Mouse (Mus musculus) heart, embryonic 15.5 days (tissue): ENCODE data around the gene Ogfod1. TPM values are rescaled to one million over a fixed set of nuclear protein-coding genes. Genes with fewer than 3 reads are reported as not detected.

ENCODE experiments used
- ATAC-seq: fragments of 200-750 bp; cut with Nextera tagmentation; replicated peaks from 2 replicates; pipeline ENCODE4 v1.8.0; 2017; ENCODE audit warnings: low read depth, moderate TSS enrichment; ENCODE audit not compliant: insufficient number of reproducible peaks, insufficient read depth, low FRiP score
- H3K27ac ChIP-seq: fragments of 300-500 bp; sonication (generic); 2 replicates; pipeline ENCODE4 v1.5.1; 2015; ENCODE audit warnings: mild to moderate bottlenecking, inconsistent platforms
- H3K27me3 ChIP-seq: fragments of 300-500 bp; sonication (generic); 2 replicates; pipeline ENCODE4 v1.6.1; 2015; ENCODE audit warnings: inconsistent platforms
- H3K36me3 ChIP-seq: fragments of 300-500 bp; sonication (generic); 2 replicates; pipeline ENCODE4 v1.6.1; 2015; ENCODE audit warnings: mild to moderate bottlenecking, inconsistent platforms
- H3K4me1 ChIP-seq: fragments of 300-500 bp; sonication (generic); replicated peaks from 2 replicates; pipeline ENCODE4 v1.6.1; 2015; ENCODE audit warnings: inconsistent platforms
- H3K4me2 ChIP-seq: fragments of 300-500 bp; sonication (generic); 2 replicates; pipeline ENCODE4 v1.6.1; 2015; ENCODE audit warnings: inconsistent platforms, mild to moderate bottlenecking, moderate library complexity
- H3K4me3 ChIP-seq: fragments of 300-500 bp; sonication (generic); 2 replicates; pipeline ENCODE4 v1.5.1; 2015; ENCODE audit warnings: mild to moderate bottlenecking, inconsistent platforms
- H3K9ac ChIP-seq: fragments of 300-500 bp; sonication (generic); 2 replicates; pipeline ENCODE4 v1.6.1; 2015; ENCODE audit warnings: mild to moderate bottlenecking, inconsistent platforms
- H3K9me3 ChIP-seq: fragments of 300-500 bp; sonication (generic); replicated peaks from 2 replicates; pipeline ENCODE4 v1.6.1; 2016; ENCODE audit warnings: inconsistent platforms
- WGBS: fragments of 180-500 bp; shearing (Covaris S2); methylation state at CpG from one replicate; pipeline ENCODE4 v1.1.7; 2015; ENCODE audit warnings: mixed read lengths; 5-methylcytosine and 5-hydroxymethylcytosine counted together
- polyA plus RNA-seq: library from polyadenylated mRNA; unstranded; fragments of >200 nt; fragmentation: Nextera tagmentation; extraction: Ambion mirVana; gene quantifications from 2 replicates; pipeline ENCODE4 v1.2.1, GENCODE M21; 2015

Ogfod1 gene
- polyA plus RNA-seq, 1 experiment from 2014 or later, result 11.3 TPM

DNA sequence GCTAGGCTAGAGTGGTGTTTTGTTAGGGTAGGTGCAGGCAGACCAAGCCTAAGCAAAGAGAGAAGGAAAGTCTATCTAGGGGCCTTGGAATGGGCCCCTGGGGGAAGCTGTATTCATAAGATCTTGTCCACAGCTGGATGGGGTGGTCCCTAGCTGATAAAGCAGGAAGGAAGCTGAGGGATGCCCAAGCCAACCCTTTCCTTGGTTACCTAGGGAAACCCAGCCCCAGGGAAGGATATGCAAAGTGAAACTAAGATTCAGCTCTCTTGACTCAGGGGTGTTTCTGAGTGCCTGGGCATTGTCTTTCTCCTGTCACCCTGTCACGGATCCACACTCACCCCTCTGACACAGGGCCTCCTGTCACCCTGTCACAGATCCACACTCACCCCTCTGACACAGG is 76.4 kb downstream of the Ogfod1 start:
- ATAC-seq, result no peak
- Histone ChIP-seq H3K9me3 (no peaks in the 10 kb centered on the region), H3K36me3 (no peaks in the 10 kb centered on the region), H3K27me3 (no peaks in the 10 kb centered on the region), H3K9ac (no peak overlapping the region), H3K4me2 (no peak overlapping the region), H3K4me1 (peaks cover 4% of the 10 kb centered on the region; the same call in 1 of the 2 replicates), H3K27ac (no peak overlapping the region), H3K4me3 (no peak overlapping the region)
- WGBS, result 32% methylated on average over 1 of the region's 1 CpGs

DNA sequence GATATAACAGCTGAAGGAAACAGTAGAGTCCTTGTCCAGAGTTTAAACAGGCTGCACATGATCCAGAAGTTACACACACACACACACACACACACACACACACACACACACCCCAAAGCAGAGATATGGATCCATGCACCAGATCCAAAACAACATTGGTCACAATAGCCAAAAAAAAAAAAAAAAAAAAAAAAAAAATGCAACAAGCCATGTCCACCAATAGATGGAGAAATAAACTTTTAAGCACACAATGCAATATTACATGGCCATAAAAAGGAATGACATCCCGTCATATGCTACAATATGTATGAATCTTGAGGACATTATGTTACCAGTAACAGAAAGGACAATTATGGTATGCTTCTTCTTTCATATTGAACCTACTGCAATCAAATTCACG is 77.0 kb downstream of the Ogfod1 start:
- peaks cover 5% of the 10 kb centered on the region; the same call in 1 of the 2 replicates for H3K4me1 ChIP-seq
- no peak overlapping the region for H3K4me3 ChIP-seq
- no peak for ATAC-seq
- H3K4me2 ChIP-seq, result no peak overlapping the region
- H3K27ac ChIP-seq, result no peak overlapping the region
- no peak overlapping the region for H3K9ac ChIP-seq
- H3K9me3 ChIP-seq, result no peaks in the 10 kb centered on the region
- no peaks in the 10 kb centered on the region for H3K27me3 ChIP-seq
- H3K36me3 ChIP-seq, result no peaks in the 10 kb centered on the region
- WGBS, result 85% methylated on average over 2 of the region's 2 CpGs

Other genes starting within 250 kb of the Ogfod1 start
- 11.0 and 13.0 TPM in 2 replicates for gene Gnao1, start 227.2 kb upstream of the Ogfod1 start, polyA plus RNA-seq
- 49.4 and 51.5 TPM in 2 replicates for gene Amfr, start 24.4 kb upstream of the Ogfod1 start, polyA plus RNA-seq
- 64.7 and 73.1 TPM in 2 replicates for gene Nudt21, start 167 bp upstream of the Ogfod1 start, polyA plus RNA-seq
- 8.0 and 9.9 TPM in 2 replicates for gene Bbs2, start 61.7 kb downstream of the Ogfod1 start, polyA plus RNA-seq
- not detected in 2 replicates for gene Mt4, start 100.0 kb downstream of the Ogfod1 start, polyA plus RNA-seq
- gene Mt3, start 115.4 kb downstream of the Ogfod1 start, polyA plus RNA-seq, result 56.5 and 69.8 TPM in 2 replicates
- 47.8 and 51.2 TPM in 2 replicates for gene Mt2, start 135.5 kb downstream of the Ogfod1 start, polyA plus RNA-seq
- 432 and 538 TPM in 2 replicates for gene Mt1, start 141.9 kb downstream of the Ogfod1 start, polyA plus RNA-seq
- gene Nup93, start 177.4 kb downstream of the Ogfod1 start, polyA plus RNA-seq, result 51.6 and 60.7 TPM in 2 replicates